Mouse (Mus musculus) gastrocnemius, postnatal 14 days (tissue): ENCODE data around the gene Zdhhc6. TPM values are rescaled to one million over a fixed set of nuclear protein-coding genes. Genes with fewer than 3 reads are reported as not detected.
A peak's percentile ranks its signal among the peaks of the same experiment; 100 is the strongest.

Experiments used
- DNase-seq: peaks from one replicate; pipeline ENCODE4 v3.0.0; 2021; ENCODE audit warnings: mixed read lengths
- intact Hi-C: fragments of 180-260 bp; cut with DNase I; formaldehyde crosslinking; loops from one replicate; pipeline ENCODE4 v1.15.1; 2025; ENCODE audit warnings: low total_unique reads
- total RNA-seq, 2 experiments: library from RNA; stranded (reverse); gene quantifications; 2 replicates each; pipeline ENCODE4 v1.2.3; 2021

Gene Zdhhc6
- total RNA-seq, 2 experiments from 2014 or later = 14.9 to 18.3 TPM

- intact Hi-C loops = no loop called here
Measured at GRCm38 (mm10) chr19:55268150-55268549, 47.7 kb downstream of the Zdhhc6 start.

GRCm38 (mm10) chr19:55266786-55267185 lies 49.0 kb downstream of the Zdhhc6 start:
- intact Hi-C loops = no loop called here

More at GRCm38 (mm10) chr19:55268150-55268549, 47.7 kb downstream of the Zdhhc6 start:
- DNase-seq = no peak

GRCm38 (mm10) chr19:55265269-55265668 lies 50.6 kb downstream of the Zdhhc6 start:
- no peak for DNase-seq
- intact Hi-C loops = no loop called here

More at GRCm38 (mm10) chr19:55266786-55267185, 49.0 kb downstream of the Zdhhc6 start:
- no peak for DNase-seq

DNA sequence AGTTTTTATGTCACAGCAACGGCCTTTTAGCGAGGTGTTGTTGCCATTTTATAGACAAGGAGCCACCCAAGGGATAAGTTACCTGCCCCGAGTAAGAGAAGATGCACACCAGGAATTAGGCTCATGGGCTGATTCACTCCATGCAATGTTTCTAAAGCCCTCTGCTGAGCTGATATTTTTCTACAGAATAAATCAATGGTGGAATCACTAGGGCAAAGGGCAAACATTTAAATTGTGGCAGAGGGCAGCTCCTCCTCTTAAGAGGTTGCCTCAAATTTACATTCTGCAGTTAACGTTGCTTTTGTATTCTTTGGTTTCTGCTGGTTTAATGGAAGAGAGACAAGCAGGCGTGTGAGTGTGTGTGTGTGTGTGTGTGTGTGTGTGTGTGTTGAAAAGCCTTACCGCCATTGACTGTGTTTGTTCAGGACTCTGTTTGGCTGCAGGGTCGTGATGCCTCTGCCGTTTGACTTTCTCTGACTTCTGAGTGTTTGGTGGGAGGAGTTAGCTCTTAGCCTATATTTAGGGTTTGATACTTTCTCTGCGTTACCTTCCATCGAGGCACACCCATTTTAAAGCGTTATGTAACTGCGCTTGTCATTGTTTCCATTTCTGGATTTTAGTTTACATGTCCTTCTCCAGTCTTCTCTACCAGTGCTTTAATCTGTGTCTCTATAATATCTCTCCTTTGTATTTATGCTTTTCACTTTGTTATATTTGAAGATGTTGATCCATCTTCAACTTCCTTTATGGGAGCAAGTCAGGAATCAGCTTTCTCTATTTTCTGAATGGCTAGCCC lies 55.2 kb downstream of the Zdhhc6 start:
- intact Hi-C loops = no loop called here
- no peak for DNase-seq

- intact Hi-C loops = no loop called here
- no peak for DNase-seq
Measured at GRCm38 (mm10) chr19:55258514-55258913, 57.3 kb downstream of the Zdhhc6 start.

DNA sequence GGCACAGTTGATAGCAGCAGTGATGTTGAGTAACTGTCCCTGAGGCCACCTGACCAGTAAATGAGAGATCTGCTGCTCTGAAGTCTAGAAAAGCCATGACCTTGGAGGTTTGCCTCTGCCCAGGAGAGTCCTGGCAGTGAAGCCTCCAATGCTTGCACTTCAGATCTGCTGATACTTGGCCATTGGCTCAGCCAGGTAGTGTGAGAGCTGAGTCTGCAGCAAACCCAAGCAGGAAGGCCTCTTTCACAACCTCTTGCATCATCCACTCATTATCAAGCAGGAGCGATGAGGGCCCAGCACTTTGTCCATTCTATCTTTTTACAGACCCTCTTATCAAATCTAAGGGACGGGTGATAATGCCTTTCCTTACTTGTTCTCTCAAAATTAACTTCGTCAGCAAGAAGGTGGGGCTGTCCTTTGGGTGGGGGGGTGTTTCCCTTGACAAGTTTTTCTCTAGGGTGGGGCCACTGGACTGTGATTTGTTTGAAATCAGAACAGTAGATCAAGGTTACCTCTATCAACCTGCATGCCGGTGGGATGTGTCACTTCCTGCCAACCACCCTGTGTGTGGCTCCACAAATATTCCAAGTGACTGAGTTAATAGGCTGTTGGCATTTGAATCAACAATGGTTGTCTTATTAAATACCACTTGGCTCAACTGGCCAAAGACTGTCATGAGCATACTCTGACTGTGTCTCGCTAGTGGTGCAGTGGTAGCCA lies 58.0 kb downstream of the Zdhhc6 start:
- intact Hi-C loops = no loop called here

DNA sequence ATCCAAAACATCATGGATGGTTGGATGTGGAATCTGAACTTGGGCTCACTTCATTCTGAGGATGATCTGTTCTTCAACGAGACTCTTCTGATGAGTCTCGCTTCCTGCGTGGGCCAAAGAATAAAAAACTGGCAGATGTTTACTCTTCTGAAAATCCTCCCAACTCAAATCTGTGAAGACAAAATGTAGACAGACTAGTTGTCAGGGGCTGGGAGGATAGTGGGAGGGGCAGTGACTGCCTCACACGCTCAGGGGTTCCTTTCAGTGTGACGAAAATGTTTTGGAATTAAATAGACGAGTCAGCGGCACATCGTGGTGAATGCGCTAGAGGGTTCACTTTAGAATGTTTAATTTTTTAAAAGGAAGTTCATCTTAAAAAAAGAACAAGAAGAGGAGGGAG lies 59.7 kb downstream of the Zdhhc6 start:
- intact Hi-C loops = no loop called here
- DNase-seq = no peak

More for the DNA sequence above, 58.0 kb downstream of the Zdhhc6 start:
- no peak for DNase-seq

GRCm38 (mm10) chr19:55254513-55255016 lies 61.3 kb downstream of the Zdhhc6 start:
- intact Hi-C loops = no loop called here

DNA sequence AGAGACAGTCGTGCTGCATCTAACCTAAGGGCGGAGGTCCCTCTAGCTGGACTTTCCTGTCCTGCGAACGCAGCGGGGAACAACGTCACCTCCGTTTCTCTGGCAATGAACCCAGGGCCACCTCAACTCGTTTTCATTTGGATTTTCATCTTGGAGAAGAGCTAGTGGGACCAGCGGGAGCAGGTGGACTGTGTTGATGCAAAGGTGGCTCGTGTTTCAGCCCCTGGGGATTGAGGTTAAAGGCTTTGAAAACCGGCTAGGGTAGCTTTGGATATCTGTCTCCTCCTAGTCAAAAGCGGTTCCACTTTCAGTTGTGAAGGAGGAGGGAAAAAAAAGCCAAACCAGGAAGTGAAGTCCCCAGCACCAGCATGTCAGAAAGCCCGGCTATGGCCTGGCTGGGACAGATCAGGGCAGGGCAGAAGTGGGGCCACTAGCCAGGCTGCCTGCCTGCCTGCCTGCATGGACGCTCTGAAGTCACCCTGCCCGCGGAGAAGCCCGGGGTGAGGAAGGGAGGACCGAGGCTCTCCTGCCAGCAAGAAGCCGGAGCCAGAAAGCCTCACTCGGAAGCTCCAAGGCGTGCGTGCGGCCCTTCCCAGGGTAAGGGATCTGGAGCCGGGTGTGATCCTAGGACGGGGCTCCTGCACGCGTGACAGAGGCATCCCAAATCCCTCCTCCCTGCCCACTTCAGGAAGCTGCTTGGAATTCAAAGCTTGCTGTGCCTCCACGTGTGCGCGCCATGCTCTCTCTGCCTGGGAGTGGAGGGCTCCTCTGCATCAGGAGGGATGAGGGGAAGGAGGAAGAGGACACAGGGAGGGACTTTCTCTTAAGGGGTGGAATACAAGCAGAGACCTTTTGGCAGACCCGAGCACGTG lies 62.0 kb downstream of the Zdhhc6 start:
- DNase-seq = peak; percentile 52
- intact Hi-C loops = no loop called here

More at GRCm38 (mm10) chr19:55254513-55255016, 61.3 kb downstream of the Zdhhc6 start:
- DNase-seq = no peak

GRCm38 (mm10) chr19:55253239-55253569 lies 62.6 kb downstream of the Zdhhc6 start:
- intact Hi-C loops = no loop called here

DNA sequence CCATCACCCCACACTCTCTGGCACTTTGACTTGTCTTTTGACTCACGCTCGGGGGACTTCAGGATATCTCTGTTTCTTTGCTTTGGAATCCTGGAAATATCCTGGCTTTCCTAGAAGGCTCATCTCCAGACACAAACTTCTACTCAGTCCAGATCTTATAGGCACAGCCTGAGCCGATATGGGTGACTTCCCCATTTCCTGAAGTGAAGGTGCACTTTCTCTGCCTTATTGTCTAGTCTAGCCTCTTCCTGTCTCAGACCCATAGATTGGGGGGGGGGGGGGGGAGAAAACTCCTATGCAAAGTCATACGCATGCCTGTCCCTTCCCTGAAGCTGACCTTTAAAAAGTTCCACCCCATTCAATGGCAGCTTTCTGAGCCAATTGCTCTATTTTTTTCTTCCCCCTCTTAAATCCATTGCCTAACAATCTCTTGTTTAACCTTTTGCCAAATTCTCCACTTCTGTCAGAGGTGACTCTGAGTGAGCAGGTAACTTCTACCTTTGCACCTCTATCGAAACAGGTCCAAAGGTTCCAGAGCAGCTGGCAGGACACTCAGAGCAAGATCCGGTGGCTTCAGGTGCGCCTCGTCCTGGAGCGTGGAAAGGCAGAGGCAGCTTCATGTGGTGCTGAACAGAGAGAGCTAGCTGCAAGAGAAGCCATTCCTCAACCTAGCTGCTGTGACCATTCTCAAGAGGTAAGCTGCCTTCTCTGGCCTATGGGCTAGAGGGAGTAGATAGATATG lies 64.3 kb downstream of the Zdhhc6 start, which contains the start of gene Acsl5:
Gene Acsl5, plus strand, starts transcription at position 556 of the 742 bp plus-strand sequence.
- intact Hi-C loops = no loop called here
- DNase-seq = no peak

More at GRCm38 (mm10) chr19:55253239-55253569, 62.6 kb downstream of the Zdhhc6 start:
- no peak for DNase-seq

DNA sequence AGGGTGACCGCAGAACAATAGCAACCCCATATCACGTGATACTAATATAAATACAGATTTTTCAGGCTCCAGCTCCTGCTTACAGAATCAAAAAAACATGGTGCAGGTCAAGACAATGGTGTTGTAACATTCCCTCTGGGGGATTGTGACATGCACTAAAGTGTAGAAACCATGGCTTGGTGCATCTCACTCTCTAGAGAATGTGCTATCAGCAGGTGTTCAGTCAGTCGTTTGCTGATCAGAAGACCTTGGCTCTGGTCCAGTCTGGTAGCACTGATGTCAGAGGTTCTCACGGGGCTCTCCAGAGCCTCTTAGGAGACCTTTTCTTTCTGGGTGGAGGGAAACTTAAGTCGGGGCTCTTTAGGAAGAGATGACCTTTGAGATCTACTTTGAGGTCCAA lies 65.4 kb downstream of the Zdhhc6 start:
- DNase-seq = no peak
- intact Hi-C loops = no loop called here

DNA sequence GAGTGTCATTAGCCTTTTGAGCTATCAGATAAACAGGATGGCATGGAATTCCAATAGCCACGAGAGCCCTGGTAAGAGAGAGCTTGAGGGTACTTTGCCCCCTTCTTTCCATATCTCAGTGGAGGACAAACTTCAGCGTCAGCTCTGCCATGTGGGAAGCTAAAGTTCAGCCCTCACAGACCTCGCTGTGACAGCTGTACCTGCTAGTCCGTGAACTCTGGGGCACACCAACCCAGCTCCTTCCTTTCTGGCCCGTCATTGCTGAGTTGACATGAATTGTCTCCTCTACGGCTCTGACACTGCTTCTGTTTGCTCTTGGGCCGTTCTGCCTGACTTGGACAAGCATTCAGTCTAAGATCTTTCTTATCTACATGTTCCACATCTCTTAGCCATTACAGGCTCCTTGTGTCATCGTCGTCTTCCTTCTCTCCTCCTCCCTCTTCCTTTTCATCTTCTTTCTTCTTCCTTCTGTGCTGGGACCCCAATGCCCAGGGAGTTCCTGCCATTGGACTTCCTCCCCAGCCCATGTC lies 67.8 kb downstream of the Zdhhc6 start:
- intact Hi-C loops = no loop called here
- no peak for DNase-seq

DNA sequence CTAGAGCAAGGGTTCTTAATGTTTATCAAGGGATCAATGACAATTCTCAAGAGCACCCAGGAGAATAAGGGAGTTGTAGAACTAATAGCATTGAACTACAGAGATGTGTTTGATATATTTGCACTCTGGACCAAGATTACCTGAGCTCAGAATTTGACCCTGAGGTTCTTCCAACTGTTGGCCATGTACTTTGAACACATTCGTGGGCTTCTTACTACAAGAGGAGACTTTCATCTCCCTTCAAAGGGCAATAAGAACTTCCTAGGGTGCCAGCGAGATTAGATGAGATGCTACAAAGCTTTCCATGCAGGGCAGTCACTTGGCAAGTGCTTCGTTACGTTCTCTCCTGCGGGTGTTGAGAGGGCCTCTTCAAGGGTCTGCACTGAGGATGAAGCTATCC lies 68.3 kb downstream of the Zdhhc6 start:
- DNase-seq = no peak
- intact Hi-C loops = no loop called here

GRCm38 (mm10) chr19:55244791-55245231 lies 71.0 kb downstream of the Zdhhc6 start:
- intact Hi-C loops = no loop called here

GRCm38 (mm10) chr19:55241186-55241645 lies 74.6 kb downstream of the Zdhhc6 start, which contains the start of gene Gucy2g:
Gene Gucy2g, minus strand, starts transcription at chr19:55241236.
- intact Hi-C loops = no loop called here
- DNase-seq = no peak

More at GRCm38 (mm10) chr19:55244791-55245231, 71.0 kb downstream of the Zdhhc6 start:
- peak; percentile 69 for DNase-seq

DNA sequence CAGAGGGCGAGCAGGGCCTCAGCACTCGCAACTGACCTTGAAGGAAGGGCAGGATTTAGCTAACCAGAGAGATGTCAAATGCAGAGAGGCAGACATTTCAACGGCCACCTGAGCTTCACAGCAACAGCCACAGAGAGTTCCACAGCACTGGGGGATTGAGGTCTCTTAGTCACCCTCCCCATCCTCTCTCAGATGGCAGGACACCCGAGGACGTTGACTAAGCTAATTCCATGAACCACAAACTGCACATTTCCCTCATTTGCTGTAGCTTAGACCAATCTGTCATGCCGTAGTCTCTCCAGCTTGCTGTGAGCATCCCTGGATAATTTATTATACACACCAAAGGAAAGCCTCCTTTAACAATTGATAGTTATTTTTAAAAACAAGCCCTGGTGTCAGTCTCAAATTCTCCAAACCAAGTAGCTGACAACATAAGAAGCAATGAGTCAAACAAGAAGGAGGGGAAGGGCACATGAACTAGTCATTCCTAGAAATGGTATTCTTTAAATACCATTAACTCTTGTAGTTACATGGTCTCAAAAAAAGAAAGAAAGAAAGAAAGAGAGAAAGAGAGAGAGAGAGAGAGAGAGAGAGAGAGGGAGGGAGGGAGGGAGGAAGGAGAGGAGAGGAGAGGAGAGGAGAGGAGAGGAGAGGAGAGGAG lies 75.9 kb downstream of the Zdhhc6 start:
- DNase-seq = no peak
- intact Hi-C loops = no loop called here

GRCm38 (mm10) chr19:55236564-55236963 lies 79.3 kb downstream of the Zdhhc6 start:
- no peak for DNase-seq
- intact Hi-C loops = no loop called here
